Mouse (Mus musculus): Measurements from ENCODE around the gene L2hgdh. TPM values are rescaled to one million over a fixed set of nuclear protein-coding genes. Genes with fewer than 3 reads are reported as not detected.
A peak's percentile ranks its signal among the peaks of the same experiment; 100 is the strongest.

The L2hgdh gene
- polyA plus RNA-seq, 1 experiment from 2014 or later, result 3.7 TPM

GRCm38 (mm10) chr12:69713628-69714027 is 11.0 kb downstream of the L2hgdh start:
- Histone ChIP-seq H3K27me3 (replicated peaks; ENCODE audit: insufficient read depth, low read length) (no peaks in the 10 kb centered on the region), H3K4me2 (replicated peaks; ENCODE audit: low read depth, low read length) (no peak overlapping the region), H3K9me3 (ENCODE audit: low read length) (no peaks in the 10 kb centered on the region), H3K9ac (replicated peaks; ENCODE audit: low read depth) (no peak overlapping the region), H3K27ac (ENCODE audit: low read length) (no peak overlapping the region), H3K4me3 (ENCODE audit: low read depth, low read length) (no peak overlapping the region), H3K36me3 (ENCODE audit: insufficient read depth, low read length) (no peaks in the 10 kb centered on the region), H3K4me1 (ENCODE audit: insufficient read depth, low read depth, low read length) (no peaks in the 10 kb centered on the region)
- TF ChIP-seq EP300 (IDR thresholded peaks at IDR 0.05) (no peak), CTCF (IDR thresholded peaks at IDR 0.05) (no peak)
- DNase-seq (ENCODE audit: low spot score) (no peak), ATAC-seq (no peak)

- H3K4me3 ChIP-seq (ENCODE audit: low read depth, low read length), result no peak overlapping the region
- H3K36me3 ChIP-seq (ENCODE audit: insufficient read depth, low read length), result no peaks in the 10 kb centered on the region; the same call in 1 of the 2 replicates
- no peaks in the 10 kb centered on the region for H3K9me3 ChIP-seq (ENCODE audit: low read length)
- TF ChIP-seq CTCF (IDR thresholded peaks at IDR 0.05) (no peak), EP300 (IDR thresholded peaks at IDR 0.05) (no peak)
- no peak overlapping the region for H3K27ac ChIP-seq (ENCODE audit: low read length)
- WGBS, result 73% methylated on average over 11 of the region's 11 CpGs
- H3K27me3 ChIP-seq (replicated peaks; ENCODE audit: insufficient read depth, low read length), result no peaks in the 10 kb centered on the region
- H3K4me1 ChIP-seq (ENCODE audit: insufficient read depth, low read depth, low read length), result no peaks in the 10 kb centered on the region
- no peak overlapping the region for H3K9ac ChIP-seq (replicated peaks; ENCODE audit: low read depth)
- H3K4me2 ChIP-seq (replicated peaks; ENCODE audit: low read depth, low read length), result no peak overlapping the region
- no peak for DNase-seq (ENCODE audit: low spot score)
- ATAC-seq, result no peak
These were observed 19.7 kb downstream of the L2hgdh start for GRCm38 (mm10) chr12:69704799-69705458.

GRCm38 (mm10) chr12:69698352-69698751 is 26.3 kb downstream of the L2hgdh start:
- Histone ChIP-seq H3K27ac (ENCODE audit: low read length) (no peak overlapping the region), H3K9me3 (ENCODE audit: low read length) (no peaks in the 10 kb centered on the region), H3K4me1 (ENCODE audit: insufficient read depth, low read depth, low read length) (no peaks in the 10 kb centered on the region), H3K27me3 (replicated peaks; ENCODE audit: insufficient read depth, low read length) (no peaks in the 10 kb centered on the region), H3K4me3 (ENCODE audit: low read depth, low read length) (no peak overlapping the region), H3K4me2 (replicated peaks; ENCODE audit: low read depth, low read length) (no peak overlapping the region), H3K36me3 (ENCODE audit: insufficient read depth, low read length) (no peaks in the 10 kb centered on the region; the same call in 1 of the 2 replicates), H3K9ac (replicated peaks; ENCODE audit: low read depth) (no peak overlapping the region)
- no peak for TF ChIP-seq CTCF (IDR thresholded peaks at IDR 0.05)
- TF ChIP-seq EP300 (IDR thresholded peaks at IDR 0.05), result no peak
- ATAC-seq, result no peak
- DNase-seq (ENCODE audit: low spot score), result no peak
- WGBS, result 78% methylated on average over 6 of the region's 6 CpGs

GRCm38 (mm10) chr12:69696746-69697145 is 27.9 kb downstream of the L2hgdh start:
- no peak overlapping the region for H3K27ac ChIP-seq (ENCODE audit: low read length)
- no peak overlapping the region for H3K9ac ChIP-seq (replicated peaks; ENCODE audit: low read depth)
- no peak overlapping the region for H3K4me2 ChIP-seq (replicated peaks; ENCODE audit: low read depth, low read length)
- peak; percentile 71 for DNase-seq (ENCODE audit: low spot score)
- no peak for TF ChIP-seq EP300 (IDR thresholded peaks at IDR 0.05)
- peak; percentile 79 for TF ChIP-seq CTCF (IDR thresholded peaks at IDR 0.05)
- H3K36me3 ChIP-seq (ENCODE audit: insufficient read depth, low read length), result no peaks in the 10 kb centered on the region; the same call in 1 of the 2 replicates
- WGBS, result 73% methylated on average over 5 of the region's 5 CpGs
- ATAC-seq, result no peak
- no peaks in the 10 kb centered on the region for H3K9me3 ChIP-seq (ENCODE audit: low read length)
- no peaks in the 10 kb centered on the region for H3K4me1 ChIP-seq (ENCODE audit: insufficient read depth, low read depth, low read length)
- H3K27me3 ChIP-seq (replicated peaks; ENCODE audit: insufficient read depth, low read length), result no peaks in the 10 kb centered on the region
- no peak overlapping the region for H3K4me3 ChIP-seq (ENCODE audit: low read depth, low read length)

GRCm38 (mm10) chr12:69693471-69693870 is 31.2 kb downstream of the L2hgdh start:
- ATAC-seq (no peak), DNase-seq (ENCODE audit: low spot score) (no peak)
- no peaks in the 10 kb centered on the region for H3K9me3 ChIP-seq (ENCODE audit: low read length)
- no peak overlapping the region for H3K4me2 ChIP-seq (replicated peaks; ENCODE audit: low read depth, low read length)
- TF ChIP-seq CTCF (IDR thresholded peaks at IDR 0.05) (no peak), EP300 (IDR thresholded peaks at IDR 0.05) (no peak)
- 88% methylated on average over 17 of the region's 17 CpGs for WGBS
- no peak overlapping the region for H3K4me3 ChIP-seq (ENCODE audit: low read depth, low read length)
- no peaks in the 10 kb centered on the region for H3K27me3 ChIP-seq (replicated peaks; ENCODE audit: insufficient read depth, low read length)
- H3K9ac ChIP-seq (replicated peaks; ENCODE audit: low read depth), result no peak overlapping the region
- H3K36me3 ChIP-seq (ENCODE audit: insufficient read depth, low read length), result no peaks in the 10 kb centered on the region
- no peak overlapping the region for H3K27ac ChIP-seq (ENCODE audit: low read length)
- H3K4me1 ChIP-seq (ENCODE audit: insufficient read depth, low read depth, low read length), result no peaks in the 10 kb centered on the region

- no peak for ATAC-seq
- H3K4me1 ChIP-seq (ENCODE audit: insufficient read depth, low read depth, low read length), result no peaks in the 10 kb centered on the region
- no peak overlapping the region for H3K9ac ChIP-seq (replicated peaks; ENCODE audit: low read depth)
- TF ChIP-seq CTCF (IDR thresholded peaks at IDR 0.05), result no peak
- no peak for TF ChIP-seq EP300 (IDR thresholded peaks at IDR 0.05)
- no peak for DNase-seq (ENCODE audit: low spot score)
- no peaks in the 10 kb centered on the region for H3K27me3 ChIP-seq (replicated peaks; ENCODE audit: insufficient read depth, low read length)
- WGBS, result 78% methylated on average over 4 of the region's 4 CpGs
- no peaks in the 10 kb centered on the region for H3K36me3 ChIP-seq (ENCODE audit: insufficient read depth, low read length)
- no peak overlapping the region for H3K4me2 ChIP-seq (replicated peaks; ENCODE audit: low read depth, low read length)
- no peaks in the 10 kb centered on the region for H3K9me3 ChIP-seq (ENCODE audit: low read length)
- no peak overlapping the region for H3K4me3 ChIP-seq (ENCODE audit: low read depth, low read length)
- H3K27ac ChIP-seq (ENCODE audit: low read length), result no peak overlapping the region
These were observed 34.0 kb downstream of the L2hgdh start for GRCm38 (mm10) chr12:69690714-69691113.

Measured in lung, postnatal 0 days (tissue).